Mouse (Mus musculus): Measurements from ENCODE around the gene Ndufs1.

DNA sequence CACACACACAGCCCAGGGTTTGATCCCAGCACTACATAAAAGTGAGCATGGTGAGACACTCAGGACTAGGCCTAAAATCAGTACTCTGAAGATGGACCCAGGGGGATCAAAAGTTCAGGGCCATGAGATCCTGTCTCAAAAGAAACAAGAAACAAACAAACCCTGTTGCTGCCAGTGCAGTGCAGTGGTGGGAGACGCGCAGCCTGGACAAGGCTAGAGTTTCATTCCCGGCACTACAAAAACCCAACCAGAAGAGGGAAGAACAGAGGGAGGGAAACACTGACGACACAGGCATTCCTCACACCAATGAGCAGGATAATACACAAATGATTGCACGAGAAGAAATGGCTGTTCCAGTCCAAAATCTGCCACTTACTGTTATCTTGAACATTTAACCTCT is 80.6 kb downstream of the Ndufs1 start:
- TF ChIP-seq GATA1 (IDR thresholded peaks at IDR 0.05; ENCODE audit: low read length) (no peak), TAL1 (IDR thresholded peaks at IDR 0.05; ENCODE audit: low read length) (no peak)

All from erythroblast, embryonic 14.5 days (primary cell).